Mouse (Mus musculus) heart, postnatal 0 days (tissue): ENCODE data around the gene Srms. TPM values are rescaled to one million over a fixed set of nuclear protein-coding genes. Genes with fewer than 3 reads are reported as not detected.

Source experiments
- ATAC-seq: fragments of 200-750 bp; cut with Nextera tagmentation; 2 replicates; pipeline ENCODE4 v1.8.0; 2017; ENCODE audit warnings: low read depth, moderate number of reproducible peaks, moderate library complexity; ENCODE audit not compliant: insufficient read depth
- DNase-seq: peaks from one replicate; pipeline ENCODE4 v3.0.0-alpha.2; 2016; ENCODE audit warnings: low spot score
- H3K27ac ChIP-seq: fragments of 300-500 bp; sonication (generic); 2 replicates; pipeline ENCODE4 v1.5.1; 2014; ENCODE audit warnings: low read depth, mild to moderate bottlenecking
- H3K27me3 ChIP-seq: fragments of 300-500 bp; sonication (generic); 2 replicates; pipeline ENCODE4 v1.6.1; 2014; ENCODE audit warnings: low read length, mixed read lengths; ENCODE audit not compliant: control insufficient read depth, insufficient read depth
- H3K36me3 ChIP-seq: fragments of 300-500 bp; sonication (generic); replicated peaks from 2 replicates; pipeline ENCODE4 v1.6.1; 2014; ENCODE audit warnings: low read length, mixed read lengths; ENCODE audit not compliant: control insufficient read depth, insufficient read depth
- H3K4me1 ChIP-seq: fragments of 300-500 bp; sonication (generic); 2 replicates; pipeline ENCODE4 v1.6.1; 2014; ENCODE audit warnings: antibody characterized with exemption; ENCODE audit not compliant: control insufficient read depth, insufficient read depth
- H3K4me2 ChIP-seq: fragments of 300-500 bp; sonication (generic); 2 replicates; pipeline ENCODE4 v1.6.1; 2014; ENCODE audit warnings: low read depth, mild to moderate bottlenecking, low read length, moderate library complexity
- H3K4me3 ChIP-seq: fragments of 300-500 bp; sonication (generic); 2 replicates; pipeline ENCODE4 v1.5.1; 2014; ENCODE audit warnings: low read depth, low read length
- H3K9ac ChIP-seq: fragments of 300-500 bp; sonication (generic); replicated peaks from 2 replicates; pipeline ENCODE4 v1.6.1; 2014; ENCODE audit warnings: low read depth, low read length, mixed read lengths
- H3K9me3 ChIP-seq: fragments of 300-500 bp; sonication (generic); replicated peaks from 2 replicates; pipeline ENCODE4 v1.6.1; 2016; ENCODE audit warnings: low read length; ENCODE audit not compliant: control insufficient read depth
- CTCF ChIP-seq: IDR thresholded peaks from 2 replicates; pipeline ENCODE4 v1.5.1; 2016; ENCODE audit warnings: antibody characterized with exemption, control low read depth, low read depth
- EP300 ChIP-seq: IDR thresholded peaks from 2 replicates; pipeline ENCODE4 v1.6.1; 2016; ENCODE audit warnings: antibody characterized with exemption, low read depth
- WGBS: fragments of 180-500 bp; shearing (Covaris S2); extraction: QIAGEN DNeasy Blood & Tissue Kit; methylation state at CpG from one replicate; pipeline ENCODE4 v1.1.7; 2014; 5-methylcytosine and 5-hydroxymethylcytosine counted together
- polyA plus RNA-seq: library from polyadenylated mRNA; unstranded; fragments of >200 nt; fragmentation: Nextera tagmentation; extraction: Ambion mirVana; gene quantifications from 2 replicates; pipeline ENCODE4 v1.2.1, GENCODE M21; 2015
- total RNA-seq: library from RNA; depleted of rRNA; stranded (reverse); fragments of >200 nt; gene quantifications from 2 replicates; pipeline ENCODE4 v1.2.3, GENCODE M21; 2014; ENCODE audit warnings: low replicate concordance

The Srms gene
- total and polyA plus RNA-seq, 2 experiments from 2014 or later = 0.08 TPM; not detected in 1

GRCm38 (mm10) chr2:181238091-181238610, 25.2 kb upstream of the Srms start:
- no peak for DNase-seq
- Histone ChIP-seq H3K9ac (no peak overlapping the region), H3K4me3 (no peak overlapping the region), H3K27me3 (no peaks in the 10 kb centered on the region), H3K36me3 (peaks cover 34% of the 10 kb centered on the region), H3K9me3 (no peaks in the 10 kb centered on the region), H3K4me2 (no peak overlapping the region), H3K27ac (no peak overlapping the region), H3K4me1 (0 out of 2 replicates have a peak, but pooled peaks cover 9% of the 10 kb centered on the region)
- no peak for ATAC-seq
- TF ChIP-seq EP300 = no peak
- TF ChIP-seq CTCF = no peak
- 74% methylated on average over 10 of the region's 10 CpGs for WGBS

GRCm38 (mm10) chr2:181237251-181238014, 24.4 kb upstream of the Srms start:
- Histone ChIP-seq H3K27me3 (no peaks in the 10 kb centered on the region), H3K4me2 (no peak overlapping the region), H3K4me3 (no peak overlapping the region), H3K9ac (no peak overlapping the region), H3K4me1 (0 out of 2 replicates have a peak, but pooled peaks cover 9% of the 10 kb centered on the region), H3K27ac (no peak overlapping the region), H3K9me3 (no peaks in the 10 kb centered on the region), H3K36me3 (peaks cover 35% of the 10 kb centered on the region)
- DNase-seq (no peak), ATAC-seq (no peak)
- WGBS = 87% methylated on average over 17 of the region's 17 CpGs
- TF ChIP-seq EP300 (no peak), CTCF (no peak)

DNA sequence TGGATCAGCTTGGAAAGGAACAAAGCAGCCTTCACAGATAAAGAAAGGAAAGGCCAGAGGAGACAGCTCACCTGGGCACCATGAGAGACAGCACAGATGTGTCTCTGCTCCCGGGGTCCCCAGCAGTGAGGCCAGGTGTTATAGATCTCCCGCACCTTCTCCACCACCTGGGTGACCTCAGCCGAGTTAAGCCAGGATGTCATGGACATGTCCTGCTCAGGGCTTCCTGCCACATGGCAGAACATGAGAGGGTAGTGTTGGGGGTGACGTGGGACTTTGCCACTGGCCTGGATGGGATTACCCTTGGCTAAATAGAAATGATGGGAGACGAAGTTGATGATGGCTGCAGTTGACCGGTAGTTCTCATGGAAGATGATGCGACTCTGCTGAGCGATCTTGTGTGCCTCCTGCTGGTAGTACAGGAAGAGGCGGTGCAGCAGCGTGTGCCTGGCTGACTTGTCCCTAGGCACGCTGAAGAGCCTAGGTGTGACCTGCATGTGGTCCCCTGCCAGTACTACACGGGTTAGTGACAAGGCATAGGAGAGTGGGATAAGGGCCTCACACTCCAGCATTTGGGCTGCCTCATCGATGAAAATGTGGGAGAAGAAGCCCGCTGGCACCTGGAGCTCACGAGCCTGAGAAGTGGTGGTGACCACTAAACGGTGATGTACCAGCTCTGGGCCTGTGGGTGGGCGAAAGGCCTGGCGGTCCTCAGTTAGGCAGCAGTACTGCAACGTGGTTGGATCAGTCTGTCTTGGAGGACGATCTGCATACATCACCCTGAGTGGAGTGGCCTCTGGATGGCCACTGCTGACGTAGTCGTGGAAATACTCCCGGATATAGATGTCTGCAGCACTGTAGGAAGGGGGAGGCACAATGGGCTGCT, 22.9 kb upstream of the Srms start:
- Histone ChIP-seq H3K27ac (no peak overlapping the region), H3K4me2 (no peak overlapping the region), H3K27me3 (no peaks in the 10 kb centered on the region), H3K9ac (no peak overlapping the region), H3K4me3 (no peak overlapping the region), H3K4me1 (0 out of 2 replicates have a peak, but pooled peaks cover 4% of the 10 kb centered on the region), H3K36me3 (peaks cover 43% of the 10 kb centered on the region), H3K9me3 (no peaks in the 10 kb centered on the region)
- TF ChIP-seq CTCF = no peak
- DNase-seq (no peak), ATAC-seq (no peak)
- WGBS = 76% methylated on average over 23 of the region's 23 CpGs

- 77% methylated on average over 11 of the region's 11 CpGs for whole genome bisulfite sequencing
- no peak overlapping the region for H3K9ac ChIP-seq
- H3K4me2 ChIP-seq = no peak overlapping the region
- H3K27ac ChIP-seq = no peak overlapping the region
- H3K27me3 ChIP-seq = no peaks in the 10 kb centered on the region
- no peak overlapping the region for H3K4me3 ChIP-seq
- no peak for ATAC-seq
- no peak for TF ChIP-seq EP300
- TF ChIP-seq CTCF = no peak
- H3K9me3 ChIP-seq = no peaks in the 10 kb centered on the region
- no peaks in the 10 kb centered on the region for H3K4me1 ChIP-seq
- no peak for DNase-seq
- H3K36me3 ChIP-seq = peaks cover 55% of the 10 kb centered on the region
These were observed 21.7 kb upstream of the Srms start for GRCm38 (mm10) chr2:181234680-181235079.

GRCm38 (mm10) chr2:181233443-181233842, 20.5 kb upstream of the Srms start:
- Histone ChIP-seq H3K9me3 (no peaks in the 10 kb centered on the region), H3K9ac (no peak overlapping the region), H3K4me1 (no peaks in the 10 kb centered on the region), H3K4me2 (no peak overlapping the region), H3K27ac (no peak overlapping the region), H3K4me3 (no peak overlapping the region), H3K27me3 (no peaks in the 10 kb centered on the region), H3K36me3 (peaks cover 67% of the 10 kb centered on the region)
- DNase-seq (no peak), ATAC-seq (no peak)
- WGBS = 86% methylated on average over 15 of the region's 15 CpGs
- TF ChIP-seq EP300 (no peak), CTCF (no peak)
